Mouse (Mus musculus) cortical plate, adult 2 months (tissue): ENCODE results near the gene Tex19.1. TPM values are rescaled to one million over a fixed set of nuclear protein-coding genes. Genes with fewer than 3 reads are reported as not detected.
"Not testable (repeated sequence)": the region's sequence is repeated elsewhere in the genome, so short reads cannot be mapped to it uniquely, and the experiment has no call there.

Source experiments
- H3K27ac ChIP-seq: fragments of 200-500 bp; 2 replicates; pipeline ENCODE4 v1.5.1; 2012; ENCODE audit warnings: low read length, control low read depth, inconsistent platforms; ENCODE audit not compliant: insufficient read depth
- H3K4me1 ChIP-seq: fragments of 200-500 bp; 2 replicates; pipeline ENCODE4 v1.6.1; 2011; ENCODE audit warnings: low read length; ENCODE audit not compliant: control insufficient read depth, insufficient read depth
- H3K4me3 ChIP-seq: fragments of 200-500 bp; 2 replicates; pipeline ENCODE4 v1.5.1; 2011; ENCODE audit warnings: mild to moderate bottlenecking, low read length, control low read depth; ENCODE audit not compliant: insufficient read depth
- CTCF ChIP-seq: fragments of 200-500 bp; IDR thresholded peaks from 2 replicates; pipeline ENCODE4 v1.5.1; 2011; ENCODE audit warnings: mild to moderate bottlenecking, control low read depth, low read length; ENCODE audit not compliant: insufficient read depth; ENCODE audit errors: extremely low read depth
- POLR2A ChIP-seq: fragments of 200-500 bp; IDR thresholded peaks from 2 replicates; pipeline ENCODE4 v1.6.1; 2011; ENCODE audit warnings: mild to moderate bottlenecking, low read length, control low read depth; ENCODE audit not compliant: insufficient read depth; ENCODE audit errors: extremely low read depth
- polyA plus RNA-seq: library from polyadenylated mRNA; depleted of rRNA; stranded (reverse); fragments of >200 nt; gene quantifications from 2 replicates; pipeline ENCODE4 v1.2.3, GENCODE M21; 2012; rRNA removed

Tex19.1 gene
- polyA plus RNA-seq = not detected in 2 replicates

- H3K4me3 ChIP-seq = no peak within 1 kb of the TSS
- no peak for TF ChIP-seq POLR2A
- TF ChIP-seq CTCF = no peak
- H3K27ac ChIP-seq = no peak within 1 kb of the TSS
- H3K4me1 ChIP-seq = no peaks in the 10 kb centered on the region
Observed at GRCm38 (mm10) chr11:121145865-121146264, at the start of gene Tex19.1. Gene Tex19.1 (plus strand): TSS chr11:121146143.

- H3K27ac ChIP-seq = no peak overlapping the region
- H3K4me3 ChIP-seq = no peak overlapping the region
- TF ChIP-seq CTCF (no peak), POLR2A (no peak)
- H3K4me1 ChIP-seq = no peaks in the 10 kb centered on the region
Observed at GRCm38 (mm10) chr11:121099762-121100161, 46.2 kb upstream of the Tex19.1 start.

- Histone ChIP-seq H3K27ac (no peak overlapping the region), H3K4me1 (no peaks in the 10 kb centered on the region), H3K4me3 (no peak overlapping the region)
- TF ChIP-seq POLR2A (no peak), CTCF (no peak)
Observed at GRCm38 (mm10) chr11:121100692-121101091, 45.3 kb upstream of the Tex19.1 start.

- H3K27ac ChIP-seq = no peak overlapping the region
- TF ChIP-seq CTCF = no peak
- TF ChIP-seq POLR2A = no peak
- no peaks in the 10 kb centered on the region for H3K4me1 ChIP-seq
- no peak overlapping the region for H3K4me3 ChIP-seq
Observed at GRCm38 (mm10) chr11:121101124-121101805, 44.7 kb upstream of the Tex19.1 start.

- not testable (repeated sequence) for H3K4me1 ChIP-seq, H3K27ac ChIP-seq, H3K4me3 ChIP-seq
Observed at GRCm38 (mm10) chr11:121107242-121107641, 38.7 kb upstream of the Tex19.1 start.

- no peaks in the 10 kb centered on the region; the same call in 1 of the 2 replicates for H3K4me1 ChIP-seq
- TF ChIP-seq POLR2A = no peak
- no peak for TF ChIP-seq CTCF
- H3K4me3 ChIP-seq = no peak overlapping the region
- no peak overlapping the region for H3K27ac ChIP-seq
Observed at GRCm38 (mm10) chr11:121108061-121108460, 37.9 kb upstream of the Tex19.1 start.

GRCm38 (mm10) chr11:121109986-121110385 lies 36.0 kb upstream of the Tex19.1 start:
- TF ChIP-seq POLR2A (no peak), CTCF (no peak)

GRCm38 (mm10) chr11:121111051-121111450 lies 34.9 kb upstream of the Tex19.1 start:
- Histone ChIP-seq H3K27ac (no peak overlapping the region), H3K4me3 (no peak overlapping the region), H3K4me1 (no peaks in the 10 kb centered on the region; the same call in 1 of the 2 replicates)
- TF ChIP-seq POLR2A = no peak
- TF ChIP-seq CTCF = no peak

More at GRCm38 (mm10) chr11:121109986-121110385, 36.0 kb upstream of the Tex19.1 start:
- Histone ChIP-seq H3K4me3 (no peak overlapping the region), H3K4me1 (no peaks in the 10 kb centered on the region; the same call in 1 of the 2 replicates), H3K27ac (no peak overlapping the region)

- no peak overlapping the region for H3K27ac ChIP-seq
- H3K4me3 ChIP-seq = no peak overlapping the region
- no peaks in the 10 kb centered on the region; the same call in 1 of the 2 replicates for H3K4me1 ChIP-seq
- TF ChIP-seq CTCF (no peak), POLR2A (no peak)
Observed at GRCm38 (mm10) chr11:121111601-121112000, 34.3 kb upstream of the Tex19.1 start.

GRCm38 (mm10) chr11:121112091-121112775 lies 33.7 kb upstream of the Tex19.1 start:
- TF ChIP-seq CTCF (no peak), POLR2A (no peak)
- Histone ChIP-seq H3K4me1 (no peaks in the 10 kb centered on the region; the same call in 1 of the 2 replicates), H3K27ac (no peak overlapping the region), H3K4me3 (no peak overlapping the region)
